Mouse (Mus musculus) hindlimb bud, embryonic 11.5 days (tissue): ENCODE results near the gene Gm21974.
"Not testable (repeated sequence)": the region's sequence is repeated elsewhere in the genome, so short reads cannot be mapped to it uniquely, and the experiment has no call there.

ENCODE experiments used
- DNase-seq: peaks from one replicate; pipeline ENCODE4 v3.0.0-alpha.2; 2012; ENCODE audit warnings: low read depth, low spot score; ENCODE audit errors: extremely low spot score

The Gm21974 gene

DNA sequence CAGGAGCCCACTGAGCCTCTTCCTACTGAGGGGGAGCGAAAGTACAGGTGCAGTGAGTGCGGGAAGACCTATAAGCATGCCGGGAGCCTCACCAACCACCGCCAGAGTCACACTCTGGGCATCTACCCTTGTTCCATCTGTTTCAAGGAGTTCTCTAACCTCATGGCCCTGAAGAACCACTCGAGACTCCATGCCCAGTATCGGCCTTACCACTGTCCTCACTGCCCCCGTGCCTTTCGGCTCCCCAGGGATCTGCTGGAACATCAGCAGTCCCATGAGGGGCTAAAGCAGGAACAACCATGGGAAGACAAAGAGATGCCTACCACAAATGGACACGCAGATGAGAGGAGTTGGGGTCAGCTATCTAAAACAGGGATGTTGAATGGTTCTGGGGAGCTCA lies 16.0 kb downstream of the Gm21974 start:
- DNase-seq: no peak

GRCm38 (mm10) chr7:127876467-127877348 lies 18.5 kb downstream of the Gm21974 start, which contains the start of gene Zfp668:
Gene Zfp668, minus strand, starts transcription at chr7:127876828.
- peak; percentile 94 for DNase-seq

DNA sequence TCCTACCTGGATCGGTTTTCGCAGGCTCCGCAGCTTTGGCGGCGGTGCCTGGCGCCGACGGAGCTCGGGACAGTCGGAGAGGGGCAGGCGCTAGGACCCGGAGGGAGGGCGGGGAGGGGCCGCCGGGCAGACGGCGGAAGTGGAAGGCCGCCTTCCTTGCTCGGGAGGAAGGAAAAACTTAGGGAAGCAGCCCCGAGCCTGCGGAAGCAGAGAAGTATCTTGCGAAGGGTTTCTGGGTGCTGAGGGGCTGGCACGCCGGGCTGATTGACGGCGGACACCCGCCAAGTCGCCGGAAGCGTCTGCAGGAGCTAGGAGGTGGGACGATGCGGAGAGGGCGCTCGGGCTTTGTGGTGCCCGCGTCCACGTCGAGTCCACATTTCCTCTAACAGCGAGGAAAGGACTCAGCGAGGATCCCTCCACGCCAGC lies 19.2 kb downstream of the Gm21974 start, which contains the start of gene Zfp646:
Gene Zfp646 (plus strand): TSS at position 181 of the 426 bp plus-strand sequence.
- DNase-seq: peak; percentile 49

- peak; percentile 85 for DNase-seq
These were observed 19.6 kb downstream of the Gm21974 start for GRCm38 (mm10) chr7:127875627-127876001.

GRCm38 (mm10) chr7:127874812-127875626 lies 20.2 kb downstream of the Gm21974 start:
- no peak for DNase-seq

DNA sequence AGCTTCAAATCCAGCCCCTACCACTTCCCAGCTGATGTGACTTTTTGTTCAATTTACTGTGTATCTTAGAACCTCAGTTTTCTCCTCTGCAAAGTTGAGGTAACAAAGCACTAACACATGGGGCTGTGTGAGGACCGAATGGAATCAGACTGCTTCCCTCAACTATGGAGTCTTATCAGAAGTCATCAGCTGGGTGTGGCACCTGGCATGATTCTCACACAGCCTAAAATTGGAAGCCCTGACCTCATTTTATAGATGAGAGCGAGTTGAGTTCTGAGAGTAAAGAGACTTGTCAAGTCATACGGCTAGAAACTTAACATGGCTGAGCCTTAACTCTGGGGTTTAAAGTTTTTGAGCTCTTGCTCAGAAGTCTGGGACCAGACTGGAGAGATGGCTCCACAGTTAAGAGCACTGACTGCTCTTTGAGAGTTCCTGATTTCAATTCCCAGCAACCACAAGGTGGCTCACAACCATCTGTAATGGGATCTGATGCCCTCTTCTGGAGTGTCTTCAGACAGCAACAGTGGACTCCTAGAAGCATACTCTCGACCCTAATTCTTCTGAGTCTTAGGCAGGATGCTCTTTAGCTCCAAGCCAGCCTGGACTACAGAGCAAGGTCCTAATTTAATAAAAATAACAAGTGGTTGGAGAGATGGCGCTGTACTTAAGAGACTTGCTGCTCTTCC lies 25.0 kb downstream of the Gm21974 start:
- DNase-seq: no peak

GRCm38 (mm10) chr7:127869149-127869810 lies 26.0 kb downstream of the Gm21974 start:
- no peak for DNase-seq

- no peak for DNase-seq
These were observed 27.6 kb downstream of the Gm21974 start for GRCm38 (mm10) chr7:127867641-127868040.

- DNase-seq: no peak
These were observed 28.8 kb downstream of the Gm21974 start for GRCm38 (mm10) chr7:127866434-127866833.

GRCm38 (mm10) chr7:127858258-127858657 lies 37.0 kb downstream of the Gm21974 start:
- no peak for DNase-seq

DNA sequence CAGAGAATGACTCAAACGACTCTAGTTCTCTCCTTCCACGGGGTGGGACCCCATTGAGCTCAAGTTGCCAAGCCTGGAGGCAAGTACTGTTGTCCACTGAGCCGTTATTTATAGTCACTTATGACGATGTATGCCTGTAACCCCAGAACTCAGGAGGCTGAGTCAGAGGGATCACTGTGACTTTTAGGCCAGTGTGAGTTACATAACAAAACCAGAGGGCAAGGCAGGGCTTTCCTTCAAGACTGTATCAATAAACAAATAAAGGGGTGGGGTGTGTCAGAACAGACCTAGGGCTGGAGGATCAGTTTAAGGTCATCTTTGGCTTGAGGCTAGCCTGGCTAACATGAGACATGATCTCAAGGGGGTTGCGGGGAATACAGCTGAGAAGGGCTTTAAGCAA lies 44.3 kb downstream of the Gm21974 start:
- no peak for DNase-seq

- no peak for DNase-seq
These were observed 45.0 kb downstream of the Gm21974 start for GRCm38 (mm10) chr7:127849973-127850875.

DNA sequence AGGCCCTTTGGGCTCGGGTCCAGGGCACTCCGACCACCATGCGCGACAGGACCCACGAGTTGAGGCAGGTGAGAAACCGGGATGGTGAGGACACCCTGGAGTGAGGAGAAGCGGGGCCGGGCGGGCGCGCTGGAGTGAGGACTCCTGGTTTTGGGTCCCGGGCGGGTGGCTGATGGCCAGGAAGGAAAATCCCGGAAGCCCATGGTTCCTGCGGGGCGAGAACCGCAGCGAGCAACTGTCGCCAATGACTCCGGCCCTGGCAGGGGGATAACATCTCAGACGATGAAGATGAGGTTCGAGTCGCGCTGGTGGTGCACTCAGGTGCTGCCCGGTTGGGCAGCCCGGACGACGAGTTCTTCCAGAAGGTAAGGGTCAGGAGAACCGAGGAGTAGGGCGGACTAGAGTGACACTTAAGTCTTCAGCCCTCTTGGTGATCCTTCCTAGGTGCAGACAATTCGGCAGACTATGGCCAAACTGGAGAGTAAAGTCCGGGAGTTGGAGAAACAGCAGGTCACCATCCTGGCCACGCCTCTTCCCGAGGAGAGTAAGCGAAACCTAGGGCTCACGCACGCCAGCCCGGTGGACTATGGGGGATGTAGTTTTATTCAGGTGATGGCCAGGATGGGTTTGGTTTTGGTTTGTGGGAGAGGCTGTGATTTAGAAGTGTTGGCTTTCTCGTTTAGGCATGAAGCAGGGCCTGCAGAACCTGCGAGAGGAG lies 53.1 kb downstream of the Gm21974 start:
- peak; percentile 33 for DNase-seq

DNA sequence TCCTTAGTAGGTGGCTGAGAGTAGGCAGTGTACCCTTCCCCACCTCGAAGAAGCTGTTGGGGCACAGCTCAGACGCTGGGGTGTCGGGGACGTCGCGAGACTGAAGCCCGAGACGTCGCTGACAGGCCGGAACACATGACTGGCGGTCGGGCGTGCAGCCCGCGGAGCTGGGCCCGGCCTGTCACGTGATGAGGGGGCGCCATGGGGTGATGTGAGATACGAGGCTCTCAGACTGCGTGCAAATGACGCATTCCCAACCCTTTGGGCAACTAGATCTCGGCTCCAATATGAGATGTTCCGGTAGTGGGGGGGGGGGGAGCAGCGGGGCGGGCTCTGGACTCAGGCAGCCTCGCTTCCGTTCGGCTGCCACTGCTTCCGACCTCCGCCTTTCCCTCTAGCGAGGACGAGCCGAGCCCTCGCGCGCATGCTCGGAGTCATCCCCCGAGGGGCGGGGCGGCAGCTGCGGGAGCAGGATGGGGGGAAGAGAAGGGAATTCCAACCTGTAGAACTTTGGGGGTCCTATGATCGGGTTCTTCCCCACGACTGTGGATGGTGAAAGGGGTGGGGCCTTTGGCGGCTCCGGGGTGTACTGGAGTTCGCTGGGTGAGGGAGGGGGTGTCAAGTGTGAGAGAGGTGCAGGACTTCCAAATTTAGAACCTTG lies 53.8 kb downstream of the Gm21974 start:
- peak; percentile 41 for DNase-seq

DNA sequence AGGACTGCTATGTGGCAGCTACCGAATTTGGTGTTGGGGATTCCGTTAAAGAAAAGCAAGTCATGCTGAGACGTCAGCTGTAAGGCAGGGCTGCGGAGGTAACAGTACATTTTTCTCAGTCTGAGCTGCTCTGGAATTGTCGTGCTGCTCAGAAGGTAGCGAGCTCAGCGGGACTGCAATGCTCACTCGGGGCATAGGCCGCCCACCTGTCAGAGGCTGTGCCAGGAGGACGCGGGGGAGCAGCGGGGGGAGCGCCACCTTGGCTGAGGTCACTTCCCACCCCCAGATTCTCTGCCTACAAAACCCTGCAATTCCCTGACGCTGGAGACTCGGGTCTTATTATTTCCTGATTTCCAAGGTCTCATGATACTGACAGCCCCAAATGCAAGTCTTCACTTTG lies 54.4 kb downstream of the Gm21974 start:
- no peak for DNase-seq

DNA sequence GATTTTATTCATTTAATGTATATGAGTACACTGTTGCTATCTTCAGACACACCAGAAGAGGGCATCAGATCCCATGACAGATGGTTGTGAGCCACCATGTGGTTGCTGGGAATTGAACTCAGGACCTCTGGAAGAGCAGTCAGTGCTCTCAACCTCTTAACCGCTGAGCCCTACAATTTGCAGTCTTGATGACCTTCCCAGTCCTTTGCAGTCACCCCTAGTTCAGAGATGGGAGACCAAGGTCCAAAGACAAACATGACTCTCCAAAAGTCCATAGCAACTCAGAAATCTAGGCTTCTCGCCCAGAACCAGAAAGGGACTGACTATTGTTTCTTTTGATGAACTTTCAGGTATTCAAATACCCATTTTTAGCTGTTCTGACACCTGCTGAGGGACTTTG lies 55.2 kb downstream of the Gm21974 start:
- DNase-seq: not testable (repeated sequence)

DNA sequence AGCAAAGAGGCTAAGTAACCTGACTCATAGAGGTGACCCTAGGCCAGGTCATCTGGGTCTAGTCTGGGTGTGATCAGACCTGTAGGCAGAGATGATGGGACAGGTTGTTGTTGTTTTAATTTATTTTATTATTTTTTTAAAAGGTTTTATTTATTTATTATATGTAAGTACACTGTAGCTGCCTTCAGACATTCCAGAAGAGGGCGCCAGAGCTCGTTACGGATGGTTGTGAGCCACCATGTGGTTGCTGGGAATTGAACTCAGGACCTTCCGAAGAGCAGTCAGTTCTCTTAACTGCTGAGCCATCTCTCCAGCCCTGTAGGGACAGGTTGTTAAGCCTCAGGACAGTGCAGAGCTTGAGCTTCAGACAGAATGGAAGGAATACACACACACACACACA lies 57.4 kb downstream of the Gm21974 start:
- DNase-seq: not testable (repeated sequence)

GRCm38 (mm10) chr7:127837473-127837872 lies 57.8 kb downstream of the Gm21974 start:
- no peak for DNase-seq
